Mouse (Mus musculus): ENCODE results near the gene Cxcr5. TPM values are rescaled to one million over a fixed set of nuclear protein-coding genes. Genes with fewer than 3 reads are reported as not detected.

The Cxcr5 gene
- total RNA-seq, 2 experiments from 2014 or later = not detected

GRCm38 (mm10) chr9:44511935-44512716 lies 49.6 kb downstream of the Cxcr5 start:
- intact Hi-C loops (cut with DNase I) = loop anchor here (5.0 kb wide), 1 partner anchor 85 kb away; no protein-coding TSS in a partner anchor
- DNase-seq = peak; percentile 26

- DNase-seq = peak; percentile 80
- intact Hi-C loops (cut with DNase I) = loop anchor here (5.0 kb wide), 1 partner anchor 86 kb away; no protein-coding TSS in a partner anchor
Measured at GRCm38 (mm10) chr9:44510872-44511601, 50.6 kb downstream of the Cxcr5 start.

GRCm38 (mm10) chr9:44510355-44510871 lies 51.3 kb downstream of the Cxcr5 start:
- intact Hi-C loops (cut with DNase I) = loop anchor here (5.0 kb wide), 1 partner anchor 87 kb away; no protein-coding TSS in a partner anchor
- DNase-seq = peak; percentile 8

- DNase-seq = peak; percentile 93
- intact Hi-C loops (cut with DNase I) = loop anchor here (5.0 kb wide), 2 partner anchors 88 to 98 kb away; no protein-coding TSS in a partner anchor
Measured at GRCm38 (mm10) chr9:44509487-44510354, 52.0 kb downstream of the Cxcr5 start.

GRCm38 (mm10) chr9:44508721-44509486 lies 52.8 kb downstream of the Cxcr5 start:
- peak; percentile 41 for DNase-seq
- intact Hi-C loops (cut with DNase I) = loop anchor here (5.0 kb wide), 1 partner anchor 98 kb away; no protein-coding TSS in a partner anchor

GRCm38 (mm10) chr9:44508124-44508619 lies 53.5 kb downstream of the Cxcr5 start:
- intact Hi-C loops (cut with DNase I) = loop anchor here (5.0 kb wide), 1 partner anchor 99 kb away; no protein-coding TSS in a partner anchor
- peak; percentile 18 for DNase-seq

GRCm38 (mm10) chr9:44507345-44507744 lies 54.3 kb downstream of the Cxcr5 start:
- no peak for DNase-seq
- intact Hi-C loops (cut with DNase I) = loop anchor here (5.0 kb wide), 1 partner anchor 100 kb away; no protein-coding TSS in a partner anchor

GRCm38 (mm10) chr9:44506566-44506965 lies 55.1 kb downstream of the Cxcr5 start:
- no peak for DNase-seq
- intact Hi-C loops (cut with DNase I) = loop anchor here (5.0 kb wide), 1 partner anchor 101 kb away; no protein-coding TSS in a partner anchor

GRCm38 (mm10) chr9:44505824-44506467 lies 55.7 kb downstream of the Cxcr5 start:
- DNase-seq = peak; percentile 24
- intact Hi-C loops (cut with DNase I) = loop anchor here (5.0 kb wide), 1 partner anchor 101 kb away; no protein-coding TSS in a partner anchor

GRCm38 (mm10) chr9:44504893-44505823 lies 56.5 kb downstream of the Cxcr5 start:
- peak; percentile 63 for DNase-seq
- intact Hi-C loops (cut with DNase I) = loop anchor here (5.0 kb wide), 1 partner anchor 102 kb away; no protein-coding TSS in a partner anchor

GRCm38 (mm10) chr9:44502006-44502405 lies 59.7 kb downstream of the Cxcr5 start:
- intact Hi-C loops (cut with DNase I) = no loop called here
- DNase-seq = peak; percentile 83

GRCm38 (mm10) chr9:44501206-44501879 lies 60.3 kb downstream of the Cxcr5 start:
- DNase-seq = peak; percentile 21
- intact Hi-C loops (cut with DNase I) = loop anchor here (1.0 kb wide), 1 partner anchor 46 kb away; no protein-coding TSS in a partner anchor

GRCm38 (mm10) chr9:44500638-44501175 lies 61.0 kb downstream of the Cxcr5 start:
- intact Hi-C loops (cut with DNase I) = loop anchor here (1.0 kb wide), 1 partner anchor 45 kb away; no protein-coding TSS in a partner anchor
- DNase-seq = no peak

GRCm38 (mm10) chr9:44500163-44500533 lies 61.5 kb downstream of the Cxcr5 start:
- DNase-seq = no peak
- intact Hi-C loops (cut with DNase I) = no loop called here

GRCm38 (mm10) chr9:44499356-44500162 lies 62.1 kb downstream of the Cxcr5 start:
- intact Hi-C loops (cut with DNase I) = no loop called here
- DNase-seq = peak; percentile 68
